Mouse (Mus musculus): Measurements from ENCODE around the gene Kank1.

GRCm38 (mm10) chr19:25336731-25337130, 100.0 kb downstream of the Kank1 start:
- TF ChIP-seq CTCF (IDR thresholded peaks at IDR 0.05; ENCODE audit: borderline replicate concordance, insufficient read depth, low read length) (no peak), POLR2A (IDR thresholded peaks at IDR 0.05; ENCODE audit: low read depth, low read length) (no peak)

Measured in embryonic fibroblast, embryonic 13.5 days (primary cell).